Mouse (Mus musculus) embryonic stem cell, embryonic (primary cell): Measurements from ENCODE around the gene Fetub.

ENCODE experiments used
- CTCF ChIA-PET, 4 experiments: fragments of 300-600 bp in 2 of 4; fragments of 350-600 bp in 2 of 4; sonication (Branson Sonifier 250); formaldehyde crosslinking; loops; one replicate each; lab custom pipeline; 2022; ENCODE audit warnings: inconsistent platforms in 2 of 4; lab: Charles Lee
- POLR2A ChIA-PET, 4 experiments: fragments of 300-600 bp in 2 of 4; fragments of 350-600 bp in 2 of 4; sonication (Branson Sonifier 250); formaldehyde crosslinking; loops; one replicate each; lab custom pipeline; 2022; ENCODE audit warnings: antibody characterized with exemption in 4 of 4, inconsistent platforms in 1 of 4; lab: Charles Lee

Gene Fetub

DNA sequence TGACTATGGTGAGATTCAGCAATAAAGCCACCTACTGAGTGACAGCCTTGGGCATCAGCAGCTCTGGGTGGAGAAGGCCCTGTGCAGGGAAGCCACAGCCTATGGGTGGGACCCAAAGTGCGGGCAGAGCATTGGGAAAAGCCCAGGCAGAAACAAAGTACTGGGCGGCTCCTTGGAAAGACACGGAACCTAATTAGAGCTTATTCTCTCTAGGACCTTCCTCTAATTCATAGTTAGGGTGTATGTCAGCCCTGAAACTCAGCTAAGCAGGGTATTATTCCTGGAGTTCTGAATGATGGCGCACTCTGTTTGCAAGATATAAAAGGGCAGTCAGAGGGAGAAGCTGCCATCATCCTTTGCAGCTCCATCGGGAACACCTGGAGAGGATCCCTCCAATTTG lies at the start of gene Fetub:
Gene Fetub (plus strand): TSS at position 301 of the 400 bp plus-strand sequence.
- POLR2A ChIA-PET: interaction anchor here (0.5 to 6.0 kb wide), 23 partner anchors 9 to 606 kb away, joined by 3 to 67 read pairs (median 4); no protein-coding TSS in a partner anchor
- CTCF ChIA-PET: interaction anchor here in 3 of 4 experiments (0.6 to 0.7 kb wide), 3 partner anchors 13 to 362 kb away, joined by 3 read pairs; no protein-coding TSS in a partner anchor

DNA sequence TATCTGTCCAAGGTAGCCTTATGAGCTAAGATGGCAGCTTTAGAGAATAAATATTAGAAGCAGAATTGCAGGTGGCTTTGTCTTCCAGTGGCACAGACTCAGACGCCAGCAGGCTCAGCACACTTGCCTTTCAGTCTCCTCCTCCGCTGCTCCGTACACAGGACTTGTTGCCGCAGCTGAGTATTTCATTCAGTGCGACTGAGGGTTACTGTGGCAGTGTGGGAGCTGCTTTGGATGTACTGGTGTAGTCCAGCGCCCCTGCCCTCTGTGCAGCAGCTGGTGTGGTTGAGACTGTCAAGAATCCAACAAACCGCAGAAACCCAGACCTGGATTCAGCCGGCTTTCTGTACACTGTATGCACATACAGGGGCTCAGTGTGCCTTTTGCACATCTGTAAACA lies 45.7 kb upstream of the Fetub start:
- ChIA-PET POLR2A (interaction anchor here in 3 of 4 experiments (0.5 to 1.9 kb wide), 6 partner anchors 13 to 262 kb away, joined by 3 to 5 read pairs (median 3); no protein-coding TSS in a partner anchor), CTCF (interaction anchor here in 1 of 4 experiments (0.5 to 1.2 kb wide), 2 partner anchors 46 to 173 kb away, joined by 3 to 5 read pairs; partner anchors contain the start of gene Fetub)

DNA sequence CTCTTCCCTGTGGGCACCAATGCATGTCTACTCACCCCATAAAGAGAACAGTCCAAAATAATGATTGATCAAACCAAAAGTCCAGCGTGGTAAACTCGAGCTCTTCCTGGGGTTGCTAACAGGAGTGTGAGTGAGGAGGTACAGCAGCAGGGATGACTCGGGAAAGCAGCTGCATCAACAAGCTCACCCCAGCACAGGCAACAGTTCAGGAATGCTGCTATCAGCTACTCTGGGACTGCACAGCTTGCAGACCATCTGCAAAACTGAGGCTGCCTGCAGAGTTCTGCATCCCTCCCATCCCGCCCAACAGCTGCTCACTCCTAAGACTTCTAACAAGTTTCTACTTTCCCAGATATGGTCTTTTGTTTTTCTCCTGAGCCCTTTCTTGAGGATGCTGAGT lies 44.8 kb upstream of the Fetub start:
- CTCF ChIA-PET: interaction anchor here in 3 of 4 experiments (0.7 to 1.2 kb wide), 3 partner anchors 66 to 172 kb away, joined by 3 to 6 read pairs (median 5); no protein-coding TSS in a partner anchor

DNA sequence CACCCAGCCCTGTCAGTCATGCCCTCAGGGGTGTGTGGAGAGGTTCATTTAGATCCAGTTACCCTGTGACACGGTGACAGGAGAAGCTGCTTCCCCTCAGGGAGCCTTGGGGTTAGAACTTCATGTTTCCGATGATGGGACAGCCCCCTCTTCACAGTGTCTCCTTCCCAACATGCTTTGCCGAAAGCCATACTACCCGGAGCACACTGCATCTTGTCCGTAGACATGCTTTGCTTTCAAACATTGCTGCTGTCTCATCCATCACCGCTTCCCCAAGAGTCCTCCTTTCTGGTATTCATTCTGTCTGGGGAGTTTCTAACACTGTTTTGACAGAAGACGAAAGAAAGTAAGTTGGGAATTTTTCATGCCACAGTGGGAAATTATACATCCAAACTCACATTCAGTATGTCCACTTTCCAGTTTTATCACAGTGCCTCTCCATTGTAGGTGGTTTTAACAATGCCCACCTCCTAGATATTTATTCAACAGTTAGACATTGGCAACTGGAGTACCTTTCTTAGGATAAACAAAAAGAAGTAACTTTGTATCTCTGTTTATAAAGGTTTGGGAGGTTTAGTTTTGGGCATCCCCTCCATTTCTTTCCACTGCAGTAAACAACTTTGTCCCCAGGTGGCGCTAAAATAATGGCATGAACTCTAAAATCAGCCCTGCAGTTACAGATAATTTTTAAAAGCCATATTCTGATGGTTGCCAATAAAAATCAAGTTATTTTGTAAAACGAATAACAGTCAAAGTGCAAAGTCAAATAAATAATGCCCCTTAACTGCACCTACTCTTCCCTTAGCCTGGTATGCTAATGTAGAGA lies 41.7 kb upstream of the Fetub start:
- ChIA-PET CTCF (interaction anchor here in 1 of 4 experiments (1.2 to 1.3 kb wide), 2 partner anchors 170 to 259 kb away, joined by 3 read pairs; no protein-coding TSS in a partner anchor), POLR2A (no interaction called here)

More for the DNA sequence above, 44.8 kb upstream of the Fetub start:
- POLR2A ChIA-PET: interaction anchor here in 2 of 4 experiments (0.8 to 1.9 kb wide), 5 partner anchors 15 to 261 kb away, joined by 3 to 5 read pairs (median 3); partner anchors contain the start of genes Dnajb11 (in 1 of the 2) and Tbccd1 (in 1 of the 2)

DNA sequence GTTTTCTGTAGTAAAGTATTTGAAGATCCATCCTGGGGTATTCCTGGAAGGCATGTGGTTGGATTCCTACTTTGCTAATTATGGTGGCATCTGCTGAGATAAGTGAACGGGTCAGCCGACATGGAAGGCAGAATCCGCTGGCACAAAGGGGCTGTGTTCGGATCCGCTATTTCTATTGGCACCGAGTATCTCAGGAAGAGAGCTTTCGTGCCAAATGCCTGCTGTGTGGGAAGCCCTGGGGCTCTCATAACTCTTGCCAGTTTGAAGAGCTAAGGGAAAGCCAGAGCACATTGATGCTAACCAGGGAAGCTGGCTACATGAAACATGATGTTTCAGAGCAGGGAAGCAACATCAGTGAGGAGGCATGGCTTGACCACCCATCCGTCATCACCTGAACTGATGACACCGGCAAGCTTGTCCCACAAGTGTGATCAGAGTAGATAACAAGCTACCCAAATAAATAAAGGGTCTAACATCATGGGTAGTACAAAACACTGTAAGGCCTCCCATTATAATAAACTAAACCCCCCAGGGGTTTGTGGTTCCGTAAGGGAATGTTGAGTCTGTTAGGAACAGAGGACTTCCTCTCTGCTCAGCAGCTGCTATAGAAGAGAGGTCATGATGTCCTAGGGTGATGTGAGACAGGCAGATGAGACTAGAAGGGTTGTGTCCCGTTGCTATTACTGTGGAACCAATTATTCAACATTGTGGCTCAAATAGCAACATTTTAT lies 40.3 kb upstream of the Fetub start:
- ChIA-PET CTCF (interaction anchor here in 2 of 4 experiments (1.0 to 2.1 kb wide), 4 partner anchors 168 to 257 kb away, joined by 3 to 9 read pairs (median 5); no protein-coding TSS in a partner anchor), POLR2A (interaction anchor here in 2 of 4 experiments (0.7 to 1.7 kb wide), 7 partner anchors 16 to 348 kb away, joined by 3 to 4 read pairs (median 3); no protein-coding TSS in a partner anchor)

DNA sequence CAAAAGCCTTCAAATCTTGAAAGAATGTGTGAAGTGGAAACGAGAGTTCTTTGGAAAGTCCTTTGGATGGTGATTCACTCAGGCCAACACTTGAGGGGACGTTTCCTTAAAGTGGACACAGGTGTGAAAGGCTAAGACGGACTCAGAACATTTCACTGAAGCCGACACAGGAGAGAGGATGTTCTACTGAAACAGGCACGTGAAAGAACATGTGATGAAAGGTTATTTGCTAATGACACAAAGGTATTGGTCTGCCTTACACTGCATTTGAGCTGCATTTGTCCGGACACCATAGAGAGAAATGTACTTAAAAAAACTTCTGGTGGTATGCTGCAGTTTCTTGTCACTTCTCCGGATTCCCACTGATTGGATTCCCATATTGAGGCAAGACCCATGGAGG lies 39.4 kb upstream of the Fetub start:
- POLR2A ChIA-PET: interaction anchor here in 2 of 4 experiments (0.7 to 1.7 kb wide), 9 partner anchors 9 to 348 kb away, joined by 3 to 4 read pairs (median 3); partner anchors contain the start of genes Dnajb11 (in 1 of the 2) and Tbccd1 (in 1 of the 2)
- CTCF ChIA-PET: interaction anchor here in 2 of 4 experiments (1.6 to 2.1 kb wide), 2 partner anchors 167 to 256 kb away, joined by 4 to 9 read pairs; no protein-coding TSS in a partner anchor

DNA sequence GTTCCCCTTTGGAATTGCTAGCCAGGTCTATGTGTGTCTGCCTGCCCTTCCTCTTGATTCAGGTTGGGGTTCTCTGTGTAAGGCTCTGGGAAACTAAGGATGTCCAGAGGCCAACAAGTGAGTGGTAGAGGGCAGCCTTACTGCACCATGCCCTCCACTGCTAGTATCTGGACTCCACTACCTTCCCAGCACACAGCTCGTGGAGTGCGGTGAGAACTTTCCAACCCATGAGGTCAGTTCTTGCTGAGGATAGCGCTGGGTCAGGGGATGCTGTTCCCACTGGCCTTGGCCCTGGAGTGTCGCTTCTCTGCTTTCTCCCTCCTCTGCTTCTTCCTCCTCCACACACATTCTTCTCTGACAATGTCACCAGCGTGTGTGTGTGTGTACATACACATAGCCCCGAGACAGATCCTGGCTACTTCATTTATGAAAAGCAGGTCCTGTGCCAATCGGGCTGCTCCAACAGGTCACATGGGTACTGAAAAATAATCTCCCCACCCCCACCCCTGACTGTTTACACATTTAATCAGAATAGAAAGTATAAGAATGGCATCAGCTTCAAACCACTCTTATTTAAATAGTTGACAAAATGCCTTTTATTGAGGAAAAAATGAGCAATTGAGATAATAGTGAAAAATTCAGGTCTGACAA lies 38.1 kb upstream of the Fetub start:
- ChIA-PET CTCF (no interaction called here), POLR2A (interaction anchor here in 1 of 4 experiments (1.1 kb wide), 1 partner anchor 23 kb away, joined by 3 read pairs; the partner anchor contains the start of genes Dnajb11 and Tbccd1)

DNA sequence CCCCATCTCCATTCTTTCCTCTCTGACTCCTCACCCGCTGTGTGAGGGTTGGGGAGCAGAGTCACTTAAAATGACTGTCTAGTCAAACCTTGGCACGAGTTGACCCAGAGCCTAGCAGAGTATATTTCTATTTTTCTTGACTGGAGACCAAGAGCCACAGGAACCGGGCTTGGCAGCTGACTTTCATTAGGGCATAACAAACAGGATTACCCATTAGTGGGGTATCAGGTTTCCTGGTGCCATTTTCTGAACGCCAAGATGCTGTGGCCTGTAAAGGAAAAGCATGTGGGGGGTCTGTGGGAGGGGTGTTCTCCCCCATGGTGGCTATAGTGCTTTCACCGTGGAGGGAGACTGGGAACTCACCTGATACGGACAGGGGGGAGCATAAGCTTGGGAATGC lies 37.2 kb upstream of the Fetub start:
- ChIA-PET POLR2A (interaction anchor here in 2 of 4 experiments (0.6 to 1.0 kb wide), 3 partner anchors 13 to 282 kb away, joined by 3 read pairs; no protein-coding TSS in a partner anchor), CTCF (no interaction called here)

DNA sequence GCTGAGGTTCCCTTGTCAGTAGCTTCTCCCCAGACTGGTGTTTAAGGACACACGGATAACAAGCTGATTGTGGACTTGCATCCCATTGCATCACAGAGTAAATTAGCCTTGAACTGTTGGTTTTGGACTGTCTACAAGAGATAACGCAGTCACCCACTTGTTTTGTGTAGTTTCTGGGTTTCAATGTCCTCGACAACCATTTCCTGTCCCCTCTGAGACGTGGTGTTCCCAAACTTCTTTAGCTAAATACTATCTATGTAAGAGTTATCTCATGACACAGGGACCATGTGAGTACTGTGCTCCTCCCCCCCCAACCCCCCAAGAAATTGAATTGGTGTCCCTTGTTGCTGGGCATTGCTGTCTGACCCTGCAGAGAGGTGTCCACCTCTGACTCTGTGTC lies 36.6 kb upstream of the Fetub start:
- ChIA-PET POLR2A (interaction anchor here in 2 of 4 experiments (0.6 to 1.0 kb wide), 3 partner anchors 12 to 281 kb away, joined by 3 read pairs; no protein-coding TSS in a partner anchor), CTCF (no interaction called here)

DNA sequence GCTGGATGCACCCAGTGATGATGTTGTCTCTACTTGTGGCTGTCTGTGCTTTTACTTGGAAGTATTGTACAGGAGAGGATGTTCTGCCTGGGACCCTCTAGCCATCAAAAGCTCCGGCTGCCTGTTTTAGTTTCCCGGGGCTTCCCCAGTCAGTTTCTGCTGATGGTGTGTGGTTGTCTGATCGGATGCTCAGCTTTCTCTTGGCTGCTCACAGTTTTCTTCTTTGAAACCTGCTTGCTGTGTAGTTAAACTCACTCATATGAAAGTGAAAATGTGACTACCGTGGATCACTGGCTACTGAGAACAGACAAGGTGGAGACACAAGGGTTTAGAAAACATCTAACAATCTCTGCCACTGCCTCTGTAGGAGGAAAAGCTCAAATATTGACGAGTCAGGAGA lies 34.7 kb upstream of the Fetub start:
- ChIA-PET CTCF (no interaction called here), POLR2A (interaction anchor here in 2 of 4 experiments (0.6 to 0.8 kb wide), 4 partner anchors 17 to 358 kb away, joined by 3 to 5 read pairs (median 4); no protein-coding TSS in a partner anchor)

DNA sequence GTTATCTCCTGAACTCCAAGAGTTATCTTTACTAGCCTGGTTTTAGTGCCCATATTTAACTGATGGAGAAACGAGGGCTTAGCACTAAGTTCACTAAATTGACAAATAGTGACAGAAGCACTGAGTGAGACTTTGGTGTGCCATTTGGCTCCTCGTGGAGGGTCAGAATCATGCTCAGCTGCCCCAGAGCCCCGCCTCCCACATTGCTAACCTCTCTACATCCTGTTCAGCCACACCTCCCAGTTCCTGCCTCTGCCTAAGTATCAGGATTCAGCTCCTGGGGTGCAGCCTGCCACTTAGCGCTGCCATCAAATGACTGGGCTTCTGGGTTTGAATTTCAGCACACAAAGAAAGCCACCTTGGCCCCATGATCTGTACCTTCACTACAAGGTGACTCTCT lies 32.8 kb upstream of the Fetub start:
- ChIA-PET POLR2A (no interaction called here), CTCF (no interaction called here)

DNA sequence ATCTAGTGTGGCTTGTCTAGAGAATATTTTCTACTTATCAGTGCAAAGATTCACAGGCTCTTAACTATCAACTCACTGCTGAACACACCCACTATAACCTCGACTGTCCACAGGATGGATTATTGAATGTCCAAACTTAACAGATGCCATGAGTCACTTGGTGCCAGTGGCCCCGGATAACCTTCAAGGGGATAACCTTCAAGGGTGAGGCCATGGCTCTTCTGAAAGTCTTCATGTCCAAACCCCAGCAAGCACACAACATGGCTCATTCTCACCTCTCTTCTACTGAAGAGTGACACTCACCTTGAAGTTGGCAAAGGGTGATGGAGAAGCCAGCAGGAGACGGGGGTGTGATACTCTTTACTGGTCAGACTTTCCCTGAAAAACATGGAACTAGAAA lies 31.4 kb upstream of the Fetub start:
- CTCF ChIA-PET: no interaction called here

DNA sequence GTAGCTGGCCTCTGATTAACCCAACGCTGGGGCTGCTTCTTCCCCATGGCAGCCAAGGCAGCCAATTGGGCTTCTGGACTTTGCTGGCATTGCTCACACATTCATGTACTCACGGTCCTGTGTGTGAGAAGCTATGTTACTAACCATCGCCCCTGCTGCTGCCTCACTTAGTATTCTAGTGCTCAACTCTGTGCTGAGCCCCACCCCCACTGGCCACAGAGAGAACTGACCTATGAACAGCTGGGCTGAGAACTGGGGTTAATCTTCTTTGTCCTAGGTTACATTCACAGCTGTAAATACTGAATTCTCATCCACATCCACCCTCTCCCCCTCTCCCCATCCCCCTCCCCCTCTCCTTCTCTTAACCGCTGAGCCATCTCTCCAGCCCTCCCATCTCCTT lies 29.3 kb upstream of the Fetub start:
- CTCF ChIA-PET: interaction anchor here in 3 of 4 experiments (0.6 to 1.2 kb wide), 3 partner anchors 61 to 309 kb away, joined by 3 to 4 read pairs (median 3); no protein-coding TSS in a partner anchor
- POLR2A ChIA-PET: interaction anchor here in 1 of 4 experiments (1.0 to 1.1 kb wide), 4 partner anchors 30 to 191 kb away, joined by 3 to 4 read pairs (median 4); partner anchors contain the start of gene Tbccd1

More for the DNA sequence above, 31.4 kb upstream of the Fetub start:
- POLR2A ChIA-PET: no interaction called here

DNA sequence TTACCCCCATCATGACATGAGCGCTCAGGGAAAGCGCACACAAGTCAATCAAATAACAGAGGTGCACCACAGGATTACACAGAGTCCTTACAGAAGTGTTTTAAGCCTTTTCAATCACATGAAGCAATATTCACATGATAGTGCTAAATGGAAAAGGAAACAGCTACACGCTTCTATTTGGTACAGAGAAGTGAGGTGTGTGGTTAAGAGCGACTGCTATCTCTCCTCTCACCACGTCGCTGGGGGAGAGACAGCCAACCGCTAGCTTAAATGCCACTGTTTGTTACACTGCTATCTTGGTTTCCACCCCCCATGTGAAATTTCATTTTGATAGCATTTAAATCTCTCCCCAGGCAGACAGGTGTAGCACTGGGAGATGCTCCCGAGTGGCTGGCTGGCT lies 28.4 kb upstream of the Fetub start:
- CTCF ChIA-PET: interaction anchor here in 2 of 4 experiments (0.8 to 1.2 kb wide), 2 partner anchors 111 to 310 kb away, joined by 3 to 4 read pairs; no protein-coding TSS in a partner anchor
- POLR2A ChIA-PET: interaction anchor here in 2 of 4 experiments (1.0 to 1.2 kb wide), 4 partner anchors 31 to 190 kb away, joined by 3 to 4 read pairs (median 3); partner anchors contain the start of gene Tbccd1 (in 1 of the 2)

DNA sequence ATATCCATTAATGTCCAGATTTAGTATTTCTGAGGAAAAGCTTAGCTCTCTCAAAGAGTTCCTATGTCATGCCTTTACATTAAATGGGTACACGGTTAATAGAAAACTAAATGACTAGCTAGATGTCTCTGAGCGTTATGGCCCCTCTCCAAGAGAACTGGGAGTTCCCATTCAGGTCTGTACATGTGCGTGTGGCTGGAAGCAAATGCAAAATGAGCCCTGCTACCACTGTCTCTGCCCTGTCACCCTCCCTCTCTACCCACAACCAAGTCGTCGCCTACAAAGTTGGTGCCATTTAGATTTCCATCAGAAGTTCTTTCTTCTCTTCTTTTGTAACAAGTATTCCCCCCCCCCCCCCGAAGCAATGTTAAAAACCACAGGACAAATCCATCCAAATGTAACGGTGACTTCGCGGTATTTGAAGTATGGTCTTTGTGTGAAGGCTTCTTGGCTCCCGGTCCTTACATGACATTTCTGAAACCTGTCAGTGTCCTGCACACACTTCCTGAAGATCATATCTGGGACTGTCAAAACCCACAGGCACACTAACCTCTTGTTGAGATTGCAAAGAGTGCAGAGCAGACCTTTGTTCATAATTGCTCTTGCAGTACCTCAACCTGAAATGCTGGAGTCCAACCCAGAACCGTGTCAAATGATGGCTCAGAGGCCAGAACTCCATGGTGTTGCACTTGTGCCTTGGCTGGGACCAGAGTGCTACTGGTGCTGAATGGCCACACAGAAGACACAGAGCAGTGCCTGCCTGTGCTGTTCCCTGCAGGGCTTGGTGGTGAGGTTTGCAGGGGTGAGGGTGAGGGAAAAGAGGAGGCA lies 27.2 kb upstream of the Fetub start, which contains the start of gene Ahsg:
Gene Ahsg (plus strand): TSS at position 595 of the 828 bp plus-strand sequence.
- POLR2A ChIA-PET: interaction anchor here in 1 of 4 experiments (1.2 kb wide), 1 partner anchor 40 kb away, joined by 3 read pairs; no protein-coding TSS in a partner anchor
- CTCF ChIA-PET: no interaction called here

DNA sequence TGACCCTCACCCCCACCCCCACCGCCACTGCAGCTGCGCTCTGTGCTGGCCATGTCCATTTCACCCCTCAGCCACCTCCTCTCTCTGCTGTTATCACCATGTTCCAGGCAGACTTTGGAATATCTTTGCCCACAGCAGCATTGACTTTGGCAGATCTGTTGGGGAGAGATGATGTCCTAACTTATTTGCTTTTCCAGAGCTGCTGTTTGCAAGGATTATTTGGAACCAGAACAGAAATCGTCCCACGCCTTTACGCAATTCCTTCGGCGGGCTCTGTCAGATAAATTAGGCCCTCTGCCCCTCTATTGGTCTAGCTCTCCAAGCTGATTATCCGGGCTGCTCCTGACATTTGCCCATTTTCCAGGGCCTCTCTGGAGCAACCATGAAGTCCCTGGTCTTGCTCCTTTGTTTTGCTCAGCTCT lies 26.4 kb upstream of the Fetub start:
- POLR2A ChIA-PET: no interaction called here
- CTCF ChIA-PET: interaction anchor here in 1 of 4 experiments (0.6 kb wide), 1 partner anchor 13 kb away, joined by 3 read pairs; no protein-coding TSS in a partner anchor
